Mouse (Mus musculus) mouse trophoblast stem cell (cell line): ENCODE results near the gene Plekha3.

Experiments used
- in situ Hi-C, 2 experiments: fragments of 300-500 bp; cut with MseI, MboI; formaldehyde crosslinking; loops; 2 replicates in 1 of 2; 3 replicates in 1 of 2; pipeline ENCODE4 v1.15.1; 2025

The Plekha3 gene

DNA sequence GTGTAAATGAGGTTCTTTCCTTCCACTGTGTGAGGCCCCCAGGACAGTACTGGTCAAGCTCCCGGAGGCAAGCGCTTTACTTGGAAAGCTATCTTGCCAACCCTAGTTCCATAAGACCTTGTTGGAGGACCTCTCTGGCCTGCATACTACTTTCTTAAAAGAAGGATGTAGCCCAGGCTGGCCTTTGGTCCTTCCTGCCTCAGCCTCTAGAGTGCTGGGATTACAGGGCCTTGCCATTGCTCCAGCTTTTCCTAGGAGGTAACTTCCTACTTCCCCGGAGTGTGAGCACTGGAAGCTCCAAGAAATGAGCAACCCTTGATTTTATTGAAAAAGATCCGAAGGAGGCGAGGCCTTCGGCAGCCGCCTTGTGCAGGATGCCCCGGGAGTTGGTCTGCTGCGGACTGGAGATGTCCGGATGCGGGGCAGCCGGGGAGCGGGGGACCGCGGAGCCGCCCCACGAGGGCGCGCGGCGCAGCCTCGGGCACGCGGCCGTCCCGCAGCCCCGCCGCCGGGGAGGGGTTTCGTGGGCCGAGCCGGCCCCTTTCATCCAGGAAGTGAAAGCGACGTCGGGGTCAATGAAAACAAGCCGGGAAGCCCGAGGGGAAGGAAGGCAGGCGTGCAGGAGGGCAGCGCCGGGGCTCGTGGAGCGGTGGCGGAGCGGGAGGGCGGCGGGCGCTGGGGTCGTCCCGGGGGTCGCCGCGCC, at the start of gene Plekha3:
Gene Plekha3 (plus strand): TSS at position 557 of the 703 bp plus-strand sequence.
- in situ Hi-C loops = no loop called here

DNA sequence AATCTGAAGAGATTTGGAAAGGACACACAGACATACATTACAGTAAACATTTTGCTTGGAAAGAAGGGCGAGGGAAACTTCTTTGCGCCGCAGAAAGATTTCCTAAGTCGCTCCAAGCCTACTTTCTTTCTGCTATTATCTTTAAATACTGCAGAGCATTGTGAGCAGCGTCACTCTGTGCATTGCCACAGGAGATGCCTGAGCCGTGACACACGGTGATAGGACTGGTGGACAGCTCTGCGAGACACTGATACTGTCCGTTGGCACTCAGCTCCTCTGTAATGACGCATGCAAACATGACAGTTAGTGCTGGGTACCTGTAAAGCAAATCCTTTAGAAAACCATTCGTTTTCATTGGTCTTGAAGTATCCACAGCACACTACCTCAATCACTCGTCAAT, 44.8 kb upstream of the Plekha3 start:
- in situ Hi-C loops = no loop called here

DNA sequence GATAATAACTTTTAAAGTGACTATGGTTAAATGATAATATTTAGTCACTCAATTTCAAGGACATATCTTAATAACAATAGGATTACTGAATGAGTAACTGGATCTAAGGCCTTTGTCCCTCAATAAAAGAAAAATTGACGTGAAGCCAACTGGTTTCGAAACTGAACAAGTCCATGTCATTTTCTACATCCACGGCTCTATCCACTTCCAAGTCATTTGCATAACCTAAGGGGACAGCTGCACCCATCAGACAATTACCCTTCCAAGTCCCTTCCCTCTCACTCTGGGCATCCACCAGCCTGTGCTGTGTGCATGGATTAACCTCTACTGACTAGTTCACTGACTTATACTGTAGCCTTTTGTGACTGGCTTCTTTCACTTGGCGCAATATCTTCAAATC, 43.5 kb upstream of the Plekha3 start:
- in situ Hi-C loops = no loop called here

DNA sequence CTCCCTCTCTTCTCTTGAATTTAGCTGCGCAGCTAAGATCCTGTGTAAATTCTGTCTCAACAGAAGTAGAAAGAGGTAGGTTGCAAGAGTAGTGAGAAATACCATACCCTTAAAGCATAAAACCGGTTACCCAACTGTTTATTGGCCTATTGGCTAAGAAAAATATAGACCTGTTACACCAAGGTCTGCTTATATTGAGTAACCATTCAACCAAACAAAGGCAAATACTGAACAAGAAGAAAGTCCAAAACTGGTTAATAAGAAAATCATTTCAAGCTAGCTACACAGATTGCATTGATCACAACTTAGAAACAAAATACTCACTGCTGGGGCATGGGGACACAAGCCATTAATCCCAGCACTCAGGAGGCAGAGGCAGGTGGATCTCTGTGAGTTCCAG, 35.4 kb upstream of the Plekha3 start:
- in situ Hi-C loops = no loop called here

DNA sequence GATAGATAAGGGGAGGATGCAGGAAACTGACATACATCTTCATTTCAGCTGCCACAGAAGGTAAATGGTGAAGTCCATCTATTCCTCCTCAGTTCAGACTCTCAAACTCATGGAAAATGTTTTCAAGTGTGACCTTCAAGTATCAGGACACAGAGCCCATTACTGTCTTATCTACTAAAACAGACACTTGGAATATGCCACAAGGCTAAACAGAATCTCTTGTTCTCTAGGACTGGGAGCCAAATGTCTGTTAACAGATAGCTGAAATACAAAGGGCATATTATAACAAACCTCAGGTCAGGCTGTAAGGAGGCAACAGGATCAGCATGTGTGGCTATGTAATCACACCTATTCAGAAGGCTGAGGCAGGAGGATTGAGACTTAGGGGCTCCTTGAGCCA, 31.3 kb upstream of the Plekha3 start:
- in situ Hi-C loops = no loop called here

DNA sequence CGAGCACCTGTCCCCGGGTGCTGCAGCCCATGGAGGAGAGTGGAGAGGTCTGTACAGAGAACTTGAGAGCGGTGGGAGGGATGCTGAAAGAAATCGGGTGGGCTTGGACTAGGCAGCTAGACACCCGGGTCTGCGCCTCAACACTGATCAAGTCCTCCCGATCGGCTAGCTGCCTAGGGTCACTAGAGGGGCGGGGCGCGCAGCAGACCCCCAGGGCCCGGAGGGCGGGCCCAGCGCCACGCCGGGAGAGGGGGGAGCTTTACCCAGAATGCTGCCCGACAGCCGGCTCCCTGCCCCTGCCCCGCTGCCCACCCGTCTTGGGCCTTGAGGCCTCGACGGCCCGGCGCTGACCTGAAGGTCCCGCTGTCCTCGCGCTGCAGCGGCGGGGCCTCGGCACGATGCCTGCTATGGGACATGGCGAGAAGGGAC, 27.6 kb upstream of the Plekha3 start:
- in situ Hi-C loops = no loop called here

DNA sequence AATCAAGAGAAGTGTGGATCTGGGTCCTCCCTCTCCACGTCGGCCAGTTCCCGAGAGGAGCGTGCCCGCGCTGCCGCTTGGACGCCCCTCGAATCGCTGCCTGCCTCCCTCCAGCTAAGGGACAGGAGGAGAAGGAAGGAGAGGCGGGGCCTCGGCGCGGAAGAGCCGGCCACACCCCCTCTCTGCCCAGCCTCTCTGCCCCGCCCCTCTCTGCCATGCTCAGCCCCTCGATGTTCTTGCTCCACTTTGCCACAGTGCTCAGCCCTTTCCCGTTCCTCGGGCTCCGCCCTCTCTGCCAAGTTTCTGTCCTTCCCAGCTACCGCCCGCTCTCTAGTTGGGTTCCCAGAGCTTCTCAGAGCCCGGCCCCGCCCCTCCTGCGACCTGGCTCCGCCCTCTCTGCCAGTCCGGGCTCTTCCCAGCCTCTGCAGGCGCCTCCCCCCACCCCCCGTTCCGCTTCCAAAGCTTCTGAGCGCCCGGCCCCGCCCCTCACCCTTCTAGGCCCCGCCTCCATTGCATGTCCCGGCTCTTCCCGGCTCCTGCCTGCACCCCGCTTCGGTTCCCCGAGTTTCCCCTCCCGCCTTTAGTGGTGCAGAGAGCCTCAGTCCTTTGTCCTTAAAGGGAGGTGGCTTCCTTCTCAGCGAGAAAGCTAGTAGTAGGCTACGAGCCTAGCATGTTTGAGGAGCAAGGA, 27.1 kb upstream of the Plekha3 start, which contains the start of the genes Prkra and Pjvk:
Gene Prkra (minus strand): TSS at position 133 of the 688 bp plus-strand sequence.
Gene Pjvk (plus strand): TSS at position 594 of the 688 bp plus-strand sequence.
- in situ Hi-C loops = no loop called here

DNA sequence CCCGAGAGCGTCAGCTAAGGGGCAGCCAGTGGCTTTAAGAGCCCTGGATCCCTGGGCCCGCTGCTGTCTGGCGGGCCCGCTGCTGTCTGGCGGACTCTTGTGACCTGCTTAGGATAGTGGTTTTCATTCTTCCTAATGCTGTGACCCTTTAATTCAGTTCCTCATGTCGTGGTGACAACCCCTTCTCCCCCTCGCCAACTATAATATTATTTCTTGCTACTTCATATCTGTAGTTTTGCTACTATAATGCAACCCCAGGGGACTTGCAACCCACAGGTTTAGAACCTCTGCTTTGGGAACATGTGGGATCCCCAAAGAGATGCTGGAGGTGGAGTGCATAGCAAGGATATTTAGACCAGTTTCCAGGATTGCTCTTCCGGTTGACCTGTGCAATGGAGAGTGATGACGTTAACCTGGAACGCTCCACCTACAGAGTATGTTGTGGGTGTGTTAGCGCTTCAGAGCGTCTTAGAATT, 26.4 kb upstream of the Plekha3 start:
- in situ Hi-C loops = no loop called here

DNA sequence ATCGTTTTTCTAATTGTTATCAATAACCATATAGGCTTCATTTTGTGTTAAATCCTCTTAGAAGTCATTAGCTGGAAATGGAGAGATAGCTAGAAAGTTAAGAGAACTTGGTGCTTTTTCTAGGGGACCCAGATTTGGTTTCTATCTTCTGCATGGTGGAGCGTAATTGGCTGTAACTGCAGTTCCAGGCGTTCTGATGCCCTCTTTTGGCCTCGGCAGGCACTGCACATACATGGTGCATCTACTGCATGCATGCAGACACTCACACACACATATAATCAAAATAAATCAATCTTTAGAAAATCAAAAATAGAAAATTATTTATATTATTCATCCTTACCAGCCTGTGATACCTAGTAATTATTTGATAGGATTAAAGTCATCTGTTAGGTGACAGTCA, 22.0 kb upstream of the Plekha3 start:
- in situ Hi-C loops = no loop called here

DNA sequence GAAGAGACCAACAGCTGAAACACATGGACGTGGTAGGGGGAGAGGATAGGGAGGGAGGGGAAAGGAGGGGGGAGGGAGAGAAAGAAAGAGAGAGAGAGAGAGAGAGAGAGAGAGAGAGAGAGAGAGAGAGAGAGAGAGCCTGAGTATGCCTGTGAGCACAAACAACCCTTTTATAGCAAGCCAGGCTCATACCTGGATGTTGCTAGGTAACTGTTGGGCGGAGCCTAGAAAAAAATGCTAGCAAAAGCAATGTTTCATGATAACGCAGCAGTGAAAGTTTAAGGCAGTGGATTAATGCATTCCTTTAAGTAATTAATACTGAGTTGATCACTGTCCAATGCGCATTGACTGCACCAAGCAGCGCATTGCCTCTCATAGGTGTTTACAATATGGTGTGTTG, 20.4 kb upstream of the Plekha3 start:
- in situ Hi-C loops = no loop called here

DNA sequence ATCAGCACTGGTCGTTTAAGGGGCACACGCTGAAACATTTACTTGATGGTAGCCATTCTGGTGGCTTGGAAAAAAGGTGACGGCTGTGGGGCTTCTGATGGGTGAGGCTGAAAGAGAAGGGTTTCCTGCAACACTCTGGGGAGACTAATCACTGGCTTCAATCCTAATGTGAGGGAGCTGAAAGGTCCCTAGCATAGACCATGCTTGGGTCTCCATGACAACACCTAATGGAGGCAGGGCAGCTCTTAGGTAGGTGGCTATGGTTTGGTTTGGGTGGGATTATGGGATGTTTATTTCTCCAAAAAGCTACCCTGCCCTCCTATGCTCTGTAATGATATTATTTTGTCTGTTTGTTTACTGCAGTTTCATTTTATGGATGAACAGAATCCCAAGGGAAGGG, 19.6 kb upstream of the Plekha3 start:
- in situ Hi-C loops = no loop called here

DNA sequence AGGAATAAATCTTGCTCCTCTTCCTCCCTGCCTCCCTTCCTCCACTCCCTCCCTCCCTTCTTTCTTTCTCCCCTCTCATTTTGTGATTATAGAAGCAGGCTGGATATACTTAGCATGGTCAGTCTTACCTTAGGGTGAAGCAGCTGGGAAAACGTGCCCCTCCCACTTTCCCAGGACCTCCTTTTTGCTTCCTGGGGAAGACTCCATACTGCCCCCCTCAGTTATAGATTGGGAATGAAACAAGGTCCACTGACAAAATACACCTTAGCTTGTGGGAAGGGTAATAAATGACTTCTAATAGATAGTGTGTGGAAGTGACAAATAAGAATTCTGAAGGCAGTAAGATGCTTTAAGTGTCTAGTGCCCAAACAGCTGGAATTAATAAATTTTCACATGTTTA, 19.1 kb upstream of the Plekha3 start:
- in situ Hi-C loops = no loop called here

DNA sequence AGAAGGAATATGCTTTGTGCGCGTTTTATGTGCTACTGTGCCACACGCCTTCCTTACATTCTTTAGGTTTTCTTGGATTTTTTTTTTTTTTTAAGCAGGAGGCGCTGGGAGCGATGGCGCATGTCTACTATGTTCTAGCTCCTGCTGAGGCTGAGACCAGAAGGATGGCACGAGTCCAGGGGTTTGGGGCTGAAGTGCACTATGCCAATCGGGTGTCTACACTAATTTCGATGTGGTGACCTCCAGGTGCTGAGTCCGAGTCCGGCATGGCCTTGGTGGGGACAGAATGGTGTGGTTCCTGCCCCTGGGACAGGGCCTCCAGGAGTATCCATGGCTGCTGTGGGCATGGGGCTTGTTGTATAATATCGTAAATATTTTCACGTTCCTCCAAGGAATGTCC, 16.5 kb upstream of the Plekha3 start:
- in situ Hi-C loops = no loop called here

DNA sequence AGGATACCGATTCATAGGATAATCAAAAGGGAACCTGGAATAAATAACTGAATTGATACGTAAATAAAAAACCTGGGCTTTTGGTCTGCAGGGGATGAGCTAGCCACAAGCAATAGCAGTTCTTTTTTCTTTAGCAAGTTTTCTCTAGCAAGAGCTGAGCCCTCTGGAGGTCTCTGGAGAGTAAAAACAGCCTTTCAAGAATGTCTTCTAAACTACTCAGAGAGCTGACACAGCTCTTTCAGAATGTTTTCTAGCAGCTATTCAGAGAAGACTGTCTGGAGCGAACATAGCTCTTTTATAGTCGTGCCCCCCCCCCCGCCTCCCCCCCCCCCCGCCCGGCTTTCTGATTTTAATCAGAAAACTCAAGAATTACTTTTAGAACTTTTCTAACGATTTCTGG, 15.7 kb upstream of the Plekha3 start:
- in situ Hi-C loops = no loop called here

DNA sequence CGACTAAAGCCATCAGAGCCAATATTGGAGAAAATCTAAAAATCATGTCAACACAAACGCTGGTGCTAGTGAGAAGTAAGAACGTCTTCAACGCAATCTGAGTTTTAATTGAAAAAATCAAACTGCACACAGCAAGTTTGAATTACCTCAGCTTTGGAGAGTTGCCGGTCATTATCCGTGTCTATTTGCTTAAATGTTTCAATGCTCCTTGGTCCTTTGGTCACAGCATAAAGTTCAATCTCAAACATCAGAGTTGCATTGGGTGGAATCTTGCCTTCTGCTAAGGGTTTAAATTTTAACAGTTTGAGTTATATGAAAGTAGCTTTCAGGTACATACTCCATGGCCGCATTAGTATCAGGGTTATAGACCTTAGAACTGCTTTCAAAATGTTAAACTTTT, 9.6 kb upstream of the Plekha3 start:
- in situ Hi-C loops = no loop called here

DNA sequence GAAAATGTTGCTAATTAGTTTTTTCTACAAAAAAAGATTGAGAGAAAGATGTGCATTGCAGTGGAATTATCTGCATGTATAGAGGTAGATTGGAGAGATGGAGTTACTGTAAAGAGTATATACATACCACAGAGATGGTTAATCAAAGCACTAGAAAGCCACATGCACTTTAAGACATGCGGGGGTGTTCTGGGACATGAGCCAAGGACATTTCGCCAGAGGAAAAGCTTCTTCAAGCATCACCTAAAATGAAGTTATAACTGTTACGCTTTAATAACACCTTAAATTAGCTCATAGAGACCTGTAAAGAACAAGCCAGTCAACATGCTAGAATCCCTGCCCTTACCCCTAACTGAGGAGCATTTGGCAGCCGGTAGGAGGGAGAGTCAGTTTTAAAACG, 7.9 kb upstream of the Plekha3 start:
- in situ Hi-C loops = no loop called here

DNA sequence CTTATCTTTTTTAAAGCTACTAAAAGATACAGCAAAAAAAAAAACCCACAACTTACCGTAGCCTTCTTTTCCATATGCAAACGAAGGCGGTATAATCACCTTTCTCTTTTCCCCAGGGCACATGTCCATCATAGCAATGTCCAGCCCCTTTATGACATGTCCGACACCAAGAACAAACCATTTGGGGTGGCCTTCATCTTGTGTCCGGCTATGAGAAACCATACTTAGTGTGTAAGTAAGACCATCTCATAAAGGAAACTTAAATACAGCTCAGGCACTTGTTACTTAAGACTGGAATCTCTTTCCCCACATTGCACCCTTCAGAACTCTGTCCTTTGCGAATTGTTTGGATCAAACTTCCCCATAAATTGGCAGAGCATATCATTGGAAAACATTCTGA, 3.4 kb upstream of the Plekha3 start:
- in situ Hi-C loops = no loop called here

DNA sequence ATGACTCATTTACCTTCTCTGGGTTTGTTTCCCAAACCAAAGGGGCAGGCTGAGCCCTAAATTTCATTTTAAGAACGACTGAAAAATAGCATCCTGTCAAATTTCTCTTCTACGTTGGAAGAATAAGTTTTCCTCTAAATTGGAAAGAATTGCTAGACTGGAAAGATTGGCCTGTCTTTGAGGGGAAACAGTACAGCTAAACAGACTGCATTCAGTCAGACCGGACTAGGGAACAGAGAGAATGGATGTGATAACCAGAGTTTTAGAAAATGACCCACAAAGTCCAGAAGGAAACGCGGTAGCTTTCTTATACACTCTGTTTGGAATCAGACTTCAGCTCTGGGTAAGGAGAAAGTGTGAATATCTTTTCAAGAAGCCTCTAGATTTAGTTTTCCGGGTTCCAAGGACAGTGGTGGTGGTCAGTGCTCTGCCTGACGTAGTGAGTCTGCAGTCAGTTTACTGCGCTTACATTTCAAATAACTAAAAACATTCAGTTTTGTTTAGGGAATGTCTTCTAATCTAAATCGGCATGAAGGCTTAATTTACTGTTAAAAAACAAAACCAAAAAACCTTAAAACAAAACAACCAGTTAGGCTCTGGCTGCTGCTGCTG, 2.8 kb upstream of the Plekha3 start:
- in situ Hi-C loops = no loop called here

DNA sequence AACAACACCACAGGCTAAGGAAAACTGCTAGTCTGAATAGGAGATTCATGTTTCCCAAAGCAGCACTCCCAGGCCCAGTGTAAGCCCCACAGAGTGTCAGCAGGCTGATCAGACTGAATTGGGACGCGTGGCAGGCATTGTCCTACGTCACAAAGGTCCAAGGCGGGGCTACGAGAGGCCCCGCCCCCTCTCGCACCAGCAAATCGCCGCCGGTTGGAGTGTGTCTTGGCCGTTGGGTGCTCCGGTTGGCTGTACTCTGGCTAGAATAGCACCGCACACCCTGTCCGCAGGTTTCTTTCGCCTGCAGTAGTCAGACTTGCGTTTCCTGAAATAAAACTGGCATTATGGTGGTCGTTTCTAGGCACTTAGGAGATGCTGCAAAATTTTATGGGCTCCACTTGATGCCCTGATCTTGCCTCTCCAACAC, 2.1 kb upstream of the Plekha3 start, which contains the start of gene Fkbp7:
Gene Fkbp7 (minus strand): TSS at position 151 of the 427 bp plus-strand sequence.
- in situ Hi-C loops = no loop called here

DNA sequence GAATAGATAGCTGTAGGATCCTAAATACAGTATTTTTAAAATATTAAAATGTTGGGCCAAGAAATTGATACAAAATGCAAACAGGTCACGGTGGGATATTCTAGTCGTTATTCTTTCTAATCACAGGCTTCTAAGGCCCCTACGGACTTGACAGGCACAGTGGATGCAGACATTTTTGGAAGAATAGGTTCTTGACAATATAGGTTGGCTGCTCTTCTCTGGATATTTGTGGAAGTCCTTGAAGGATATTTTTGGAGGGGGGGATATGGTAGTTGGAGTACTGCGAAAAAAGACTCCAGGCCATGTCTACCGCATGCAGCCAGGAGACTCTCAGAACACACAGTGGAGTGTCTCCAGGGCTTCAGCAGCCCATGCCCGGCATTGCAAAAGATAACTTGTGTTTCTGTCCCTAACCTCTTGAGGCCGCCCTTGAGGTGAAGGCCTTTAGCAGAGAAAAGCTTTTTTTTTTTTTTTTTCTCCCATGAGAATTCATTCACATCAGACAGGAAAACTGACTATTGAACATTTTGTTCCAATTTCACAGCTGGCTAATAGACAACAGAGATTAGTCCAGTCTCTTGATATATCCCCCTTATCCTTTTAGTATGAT, 1.5 kb upstream of the Plekha3 start:
- in situ Hi-C loops = no loop called here

DNA sequence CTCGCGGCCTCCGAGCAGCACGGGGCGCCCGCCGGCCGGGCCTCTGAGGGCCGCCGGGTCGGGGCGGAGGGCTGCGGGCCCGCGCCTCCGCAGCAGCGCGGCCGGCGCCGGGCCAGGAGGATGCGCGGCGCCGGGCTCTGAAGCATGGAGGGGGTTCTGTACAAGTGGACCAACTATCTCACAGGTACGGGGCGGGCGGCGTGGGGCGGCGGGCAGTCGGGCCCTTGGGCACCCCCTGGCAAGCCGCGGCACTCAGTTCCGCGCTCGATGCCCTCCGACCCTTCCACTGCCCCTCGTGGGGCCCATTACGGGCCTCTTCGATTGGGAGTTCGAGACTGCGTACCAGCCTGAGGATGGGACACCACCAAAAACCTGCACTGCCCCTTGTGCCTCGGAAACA, 370 bp downstream of the Plekha3 start:
- in situ Hi-C loops = no loop called here

DNA sequence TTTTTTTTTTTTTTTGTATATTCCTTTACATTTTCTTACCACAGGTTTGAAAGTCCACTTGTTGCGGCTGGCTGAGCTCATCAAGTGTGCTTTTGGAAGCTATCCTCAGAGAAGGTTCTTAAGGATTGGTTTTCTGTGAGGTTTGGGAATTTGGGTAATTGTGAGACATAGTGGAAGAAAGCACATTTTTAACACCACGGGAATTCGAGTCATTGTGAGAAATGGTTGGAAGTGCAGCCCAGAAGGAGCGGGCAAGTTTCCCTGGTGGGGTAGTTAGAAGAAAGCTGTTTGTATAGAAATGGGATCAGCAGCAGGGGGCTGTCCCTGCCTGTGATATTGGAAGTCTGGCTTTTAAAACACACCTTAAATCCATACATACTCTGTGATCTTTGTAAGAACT, 868 bp downstream of the Plekha3 start:
- in situ Hi-C loops = no loop called here
